25 mouse cellular contexts compared by ENCODE assay signal in the genomic region with DNA sequence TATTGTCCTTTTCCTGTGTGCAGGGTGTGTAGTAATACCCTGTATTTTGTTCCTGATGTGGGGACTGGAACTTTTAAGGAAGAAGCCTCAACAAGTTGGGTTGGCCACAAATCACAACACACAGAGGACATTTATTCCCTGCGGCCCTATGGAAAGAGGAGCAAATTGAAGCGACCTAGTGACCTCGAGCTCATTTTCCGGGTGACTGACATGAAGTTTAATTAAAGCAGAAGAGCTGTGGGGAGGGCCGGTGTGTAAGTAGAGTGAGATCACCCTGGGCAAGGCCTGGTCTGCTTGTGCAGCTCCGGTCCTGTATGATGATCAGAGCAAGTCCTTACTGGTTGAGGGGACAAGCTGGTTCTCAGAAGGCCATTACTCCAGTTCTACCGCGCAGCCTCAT.
DNase-seq lines count a peak whose midpoint lies in the region; ATAC-seq lines count a peak whose summit lies in the region.
"Had no signal": no experiment of that assay in that cellular context is flagged by ENCODE, and none has a peak within 500 bp of the region (broad histone marks: within the 10 kb centered on the region; RNA-seq: fewer than 3 reads in every experiment).

No protein-coding gene starts in this region.

- H3K4me1 ChIP-seq in midbrain, embryonic 10.5 days = peaks cover 10% of the 10 kb centered on the region
- no peaks in the 10 kb centered on the region for H3K4me1 ChIP-seq in midbrain, embryonic 15.5 days
- H3K4me1 ChIP-seq: embryonic facial prominence, embryonic 12.5 days; forebrain, embryonic 13.5 days; forebrain, embryonic 15.5 days had no signal

- no peak for ATAC-seq in midbrain, embryonic 15.5 days (replicated peaks)
- ATAC-seq: activated CD4-positive, CD25-positive, alpha-beta regulatory T cell, adult 4 months; CD4-positive, CD25-positive, alpha-beta regulatory T cell, adult 4 months; forebrain, embryonic 13.5 days; forebrain, embryonic 15.5 days; forebrain, postnatal 0 days; Patski had no signal

- H3K27me3 ChIP-seq in midbrain, embryonic 10.5 days (ENCODE audit: low read depth, poor library complexity, severe bottlenecking) = no peaks in the 10 kb centered on the region
- H3K27me3 ChIP-seq in midbrain, embryonic 15.5 days (replicated peaks) = no peaks in the 10 kb centered on the region
- H3K27me3 ChIP-seq: CH12.LX; embryonic facial prominence, embryonic 12.5 days; forebrain, embryonic 13.5 days; forebrain, embryonic 15.5 days had no signal

- H3K36me3 ChIP-seq in midbrain, embryonic 10.5 days = no peaks in the 10 kb centered on the region
- no peaks in the 10 kb centered on the region for H3K36me3 ChIP-seq in midbrain, embryonic 15.5 days (replicated peaks)
- H3K36me3 ChIP-seq: embryonic facial prominence, embryonic 10.5 days; embryonic facial prominence, embryonic 12.5 days; forebrain, embryonic 15.5 days; G1E had no signal

- no peaks in the 10 kb centered on the region for H3K9me3 ChIP-seq in midbrain, embryonic 10.5 days (replicated peaks)
- no peaks in the 10 kb centered on the region for H3K9me3 ChIP-seq in midbrain, embryonic 15.5 days
- H3K9me3 ChIP-seq: embryonic facial prominence, embryonic 10.5 days; embryonic facial prominence, embryonic 12.5 days; forebrain, embryonic 13.5 days; forebrain, embryonic 15.5 days; G1E had no signal

- H3K4me3 ChIP-seq in midbrain, embryonic 10.5 days = no peak overlapping the region
- no peak overlapping the region for H3K4me3 ChIP-seq in midbrain, embryonic 15.5 days
- H3K4me3 ChIP-seq: embryonic facial prominence, embryonic 10.5 days; embryonic facial prominence, embryonic 12.5 days; forebrain, embryonic 13.5 days; forebrain, embryonic 15.5 days had no signal

- 75% methylated on average over 8 of the region's 8 CpGs for WGBS in midbrain, embryonic 10.5 days
- WGBS in midbrain, embryonic 15.5 days = 79% methylated on average over 8 of the region's 8 CpGs

- H3K27ac ChIP-seq in midbrain, embryonic 10.5 days (replicated peaks) = 0 out of 2 replicates have a peak overlapping the region, but pooled peaks have one; percentile 28
- H3K27ac ChIP-seq in midbrain, embryonic 15.5 days = no peak overlapping the region
- H3K27ac ChIP-seq: embryonic facial prominence, embryonic 10.5 days; embryonic facial prominence, embryonic 12.5 days; forebrain, embryonic 13.5 days; forebrain, embryonic 15.5 days had no signal

- peak; percentile 16 for DNase-seq in embryo, embryonic 11 days
- DNase-seq in embryo, embryonic 10 days (ENCODE audit: low spot score) = no peak
- DNase-seq in midbrain, embryonic 10.5 days (ENCODE audit: low spot score) = no peak
- DNase-seq in retina, embryonic 14.5 days (ENCODE audit: low spot score) = peak; percentile 74
- DNase-seq in kidney, adult 9 months = no peak
- DNase-seq: adrenal gland, adult 8-10 months; adrenal gland, postnatal 14 days; adrenal gland, postnatal 36 days; B cell, adult 2 months; cerebellum, adult 11-12 months; cerebellum, adult 2 months; cerebellum, adult 9-10 months; cerebellum, postnatal 10 days; cerebellum, postnatal 25 days; forebrain, postnatal 0 days had no signal

- H3K4me2 ChIP-seq in midbrain, embryonic 15.5 days = no peak overlapping the region
- H3K4me2 ChIP-seq: embryonic facial prominence, embryonic 12.5 days; forebrain, embryonic 13.5 days; forebrain, embryonic 15.5 days had no signal

- no peak overlapping the region for H3K9ac ChIP-seq in midbrain, embryonic 15.5 days
- H3K9ac ChIP-seq: embryonic facial prominence, embryonic 12.5 days; forebrain, embryonic 13.5 days; forebrain, embryonic 15.5 days; forebrain, postnatal 0 days had no signal

Comparison
In these comparisons a context has a peak if more than half of its experiments do, and no peak if none do; other contexts are left out.
1. DNase-seq: peak in embryo, embryonic 11 days (single experiment) and retina, embryonic 14.5 days (single experiment); none in embryo, embryonic 10 days (single experiment), midbrain, embryonic 10.5 days (single experiment) and kidney, adult 9 months (single experiment).